Mouse (Mus musculus): ENCODE measurements around the gene Hspa4. TPM values are rescaled to one million over a fixed set of nuclear protein-coding genes. Genes with fewer than 3 reads are reported as not detected.
"Not testable (repeated sequence)": the region's sequence is repeated elsewhere in the genome, so short reads cannot be mapped to it uniquely, and the experiment has no call there.

The Hspa4 gene
- polyA plus RNA-seq, 1 experiment from 2014 or later: 109 TPM

GRCm38 (mm10) chr11:53299551-53300329, 517 bp downstream of the Hspa4 start:
- under 1% methylated on average over 80 of the region's 80 CpGs for WGBS
- peak; percentile 80 for DNase-seq (ENCODE audit: low spot score)
- H3K27me3 ChIP-seq (ENCODE audit: insufficient read depth, poor library complexity, severe bottlenecking): no peaks in the 10 kb centered on the region
- peak overlapping the region; percentile 98 for H3K27ac ChIP-seq
- peaks cover 23% of the 10 kb centered on the region for H3K4me1 ChIP-seq
- H3K4me3 ChIP-seq: peak overlapping the region; percentile 98
- no peaks in the 10 kb centered on the region for H3K9me3 ChIP-seq
- peaks cover 18% of the 10 kb centered on the region; the same call in 1 of the 2 replicates for H3K36me3 ChIP-seq

DNA sequence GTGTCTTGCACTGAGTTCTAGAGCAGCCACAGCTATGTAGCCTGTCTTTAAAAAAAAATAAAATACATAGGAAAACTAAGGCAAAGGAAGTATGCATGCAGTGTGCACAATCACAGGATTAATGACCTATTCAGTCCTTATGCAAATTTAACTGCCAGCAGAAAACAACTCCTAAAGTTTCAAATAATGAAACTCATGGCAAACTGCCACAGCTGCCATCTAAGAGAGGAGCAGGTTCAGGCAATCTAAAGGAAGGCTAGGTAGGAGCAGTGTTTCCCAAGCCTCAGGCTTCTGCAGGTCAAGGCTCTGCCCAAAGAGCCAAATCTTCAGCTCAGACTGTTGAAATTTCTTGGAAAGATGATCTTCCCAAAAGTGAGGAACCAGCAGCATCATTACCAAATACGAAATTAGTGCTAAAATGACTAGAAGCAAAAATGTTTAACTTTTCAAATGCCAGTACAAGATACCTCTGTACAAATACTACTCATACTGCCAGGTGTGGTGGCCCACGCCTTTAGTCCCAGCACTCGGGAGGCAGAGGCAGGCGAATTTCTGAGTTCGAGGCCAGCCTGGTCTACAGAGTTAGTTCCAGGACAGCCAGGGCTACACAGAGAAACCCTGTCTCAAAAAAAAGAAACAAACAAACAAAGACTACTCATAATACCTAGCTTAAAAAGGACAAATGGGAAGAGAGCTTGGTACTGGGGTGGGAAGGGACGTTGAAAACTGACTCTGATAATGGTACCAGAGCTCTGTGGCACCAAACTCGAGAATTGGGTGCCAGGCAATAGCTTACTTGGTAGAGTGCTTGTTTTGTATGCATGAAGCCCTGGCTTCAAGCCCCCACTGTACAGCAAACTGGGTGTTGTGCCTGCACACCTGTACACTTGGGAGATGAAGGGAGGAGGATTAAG, 2.1 kb downstream of the Hspa4 start:
- H3K9me3 ChIP-seq: no peaks in the 10 kb centered on the region
- peaks cover 27% of the 10 kb centered on the region; the same call in 1 of the 2 replicates for H3K36me3 ChIP-seq
- H3K4me1 ChIP-seq: peaks cover 23% of the 10 kb centered on the region
- DNase-seq (ENCODE audit: low spot score): no peak
- H3K27ac ChIP-seq: no peak overlapping the region
- peak overlapping the region; percentile 98 for H3K4me3 ChIP-seq
- WGBS: 83% methylated on average over 7 of the region's 7 CpGs
- H3K27me3 ChIP-seq (ENCODE audit: insufficient read depth, poor library complexity, severe bottlenecking): no peaks in the 10 kb centered on the region

- H3K4me1 ChIP-seq: peaks cover 23% of the 10 kb centered on the region
These were observed 3.4 kb downstream of the Hspa4 start for GRCm38 (mm10) chr11:53296880-53297279.

DNA sequence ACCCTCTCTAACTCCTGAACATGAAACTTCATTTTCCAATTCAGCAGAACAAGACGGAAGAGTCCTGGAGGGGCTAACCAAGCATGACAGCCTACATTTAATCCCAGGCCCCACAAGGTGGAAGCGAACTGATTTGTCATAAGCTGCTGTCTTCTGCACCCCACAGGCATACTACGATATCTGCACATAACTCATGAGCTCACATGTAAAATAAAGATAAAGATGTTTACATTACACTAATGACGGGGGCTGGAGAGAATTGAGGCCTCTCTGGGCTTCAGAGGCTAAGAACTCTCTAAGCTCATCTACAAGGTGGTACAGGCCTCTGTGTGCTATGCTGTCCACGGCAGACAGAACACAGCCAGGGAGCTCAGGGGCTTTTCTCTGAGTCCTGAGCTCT, 5.8 kb downstream of the Hspa4 start:
- H3K4me1 ChIP-seq: peaks cover 15% of the 10 kb centered on the region
- no peak overlapping the region for H3K4me3 ChIP-seq
- no peak overlapping the region for H3K27ac ChIP-seq
- no peak for DNase-seq (ENCODE audit: low spot score)
- no peaks in the 10 kb centered on the region for H3K27me3 ChIP-seq (ENCODE audit: insufficient read depth, poor library complexity, severe bottlenecking)
- WGBS: 88% methylated on average over 5 of the region's 5 CpGs
- H3K36me3 ChIP-seq: peaks cover 55% of the 10 kb centered on the region
- H3K9me3 ChIP-seq: no peaks in the 10 kb centered on the region

More at GRCm38 (mm10) chr11:53296880-53297279, 3.4 kb downstream of the Hspa4 start:
- no peak for DNase-seq (ENCODE audit: low spot score)
- no peaks in the 10 kb centered on the region for H3K27me3 ChIP-seq (ENCODE audit: insufficient read depth, poor library complexity, severe bottlenecking)
- H3K4me3 ChIP-seq: no peak overlapping the region
- H3K9me3 ChIP-seq: no peaks in the 10 kb centered on the region
- H3K27ac ChIP-seq: no peak overlapping the region
- whole genome bisulfite sequencing: 74% methylated on average over 4 of the region's 4 CpGs
- peaks cover 38% of the 10 kb centered on the region for H3K36me3 ChIP-seq

- 92% methylated on average over 11 of the region's 11 CpGs for WGBS
- no peaks in the 10 kb centered on the region for H3K27me3 ChIP-seq (ENCODE audit: insufficient read depth, poor library complexity, severe bottlenecking)
- H3K27ac ChIP-seq: no peak overlapping the region
- no peaks in the 10 kb centered on the region for H3K9me3 ChIP-seq
- no peaks in the 10 kb centered on the region for H3K4me1 ChIP-seq
- H3K36me3 ChIP-seq: peaks cover 76% of the 10 kb centered on the region
- no peak overlapping the region for H3K4me3 ChIP-seq
- DNase-seq (ENCODE audit: low spot score): no peak
These were observed 9.4 kb downstream of the Hspa4 start for GRCm38 (mm10) chr11:53290871-53291270.

DNA sequence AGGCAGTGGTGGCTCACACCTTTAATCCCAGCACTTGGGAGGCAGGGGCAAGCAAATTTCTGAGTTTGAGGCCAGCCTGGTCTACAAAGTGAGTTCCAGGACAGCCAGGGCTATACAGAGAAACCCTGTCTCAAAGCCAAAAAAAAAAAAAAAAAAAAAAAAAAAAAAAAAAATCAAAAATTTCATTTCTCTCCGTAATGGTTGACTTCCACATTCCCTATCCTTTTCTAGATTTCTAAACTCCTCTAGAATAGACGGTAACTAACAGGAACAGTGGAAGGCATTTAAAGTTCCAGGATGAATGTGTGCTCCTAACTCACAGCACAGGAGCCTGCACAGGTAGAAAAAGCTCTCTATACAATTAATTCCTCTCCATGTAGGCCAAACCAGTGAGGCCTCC, 10.1 kb downstream of the Hspa4 start:
- WGBS: 95% methylated on average over 2 of the region's 2 CpGs
- H3K36me3 ChIP-seq: peaks cover 81% of the 10 kb centered on the region
- DNase-seq (ENCODE audit: low spot score): peak; percentile 64

GRCm38 (mm10) chr11:53285885-53286284, 14.4 kb downstream of the Hspa4 start:
- H3K4me3 ChIP-seq: no peak overlapping the region
- H3K9me3 ChIP-seq: no peaks in the 10 kb centered on the region
- H3K36me3 ChIP-seq: peaks cover 92% of the 10 kb centered on the region
- no peak for DNase-seq (ENCODE audit: low spot score)
- no peak overlapping the region for H3K27ac ChIP-seq
- 76% methylated on average over 6 of the region's 6 CpGs for WGBS
- H3K4me1 ChIP-seq: no peaks in the 10 kb centered on the region
- no peaks in the 10 kb centered on the region for H3K27me3 ChIP-seq (ENCODE audit: insufficient read depth, poor library complexity, severe bottlenecking)

More for the DNA sequence above, 10.1 kb downstream of the Hspa4 start:
- not testable (repeated sequence) for H3K4me1 ChIP-seq; H3K4me3 ChIP-seq; H3K9me3 ChIP-seq; H3K27me3 ChIP-seq (ENCODE audit: insufficient read depth, poor library complexity, severe bottlenecking); H3K27ac ChIP-seq

- peaks cover 80% of the 10 kb centered on the region for H3K36me3 ChIP-seq
- 79% methylated on average over 4 of the region's 4 CpGs for WGBS
These were observed 21.8 kb downstream of the Hspa4 start for GRCm38 (mm10) chr11:53278411-53278810.

GRCm38 (mm10) chr11:53275358-53275757, 24.9 kb downstream of the Hspa4 start:
- H3K9me3 ChIP-seq: no peaks in the 10 kb centered on the region
- no peak for DNase-seq (ENCODE audit: low spot score)
- no peak overlapping the region for H3K27ac ChIP-seq
- no peak overlapping the region for H3K4me3 ChIP-seq
- H3K27me3 ChIP-seq (ENCODE audit: insufficient read depth, poor library complexity, severe bottlenecking): no peaks in the 10 kb centered on the region
- 96% methylated on average over 3 of the region's 3 CpGs for WGBS
- H3K36me3 ChIP-seq: peaks cover 82% of the 10 kb centered on the region
- peaks cover 12% of the 10 kb centered on the region; the same call in 1 of the 2 replicates for H3K4me1 ChIP-seq

More at GRCm38 (mm10) chr11:53278411-53278810, 21.8 kb downstream of the Hspa4 start:
- H3K9me3 ChIP-seq: no peaks in the 10 kb centered on the region
- no peak for DNase-seq (ENCODE audit: low spot score)
- H3K4me1 ChIP-seq: peaks cover 9% of the 10 kb centered on the region; the same call in 1 of the 2 replicates
- no peak overlapping the region for H3K27ac ChIP-seq
- no peak overlapping the region for H3K4me3 ChIP-seq
- H3K27me3 ChIP-seq (ENCODE audit: insufficient read depth, poor library complexity, severe bottlenecking): no peaks in the 10 kb centered on the region

DNA sequence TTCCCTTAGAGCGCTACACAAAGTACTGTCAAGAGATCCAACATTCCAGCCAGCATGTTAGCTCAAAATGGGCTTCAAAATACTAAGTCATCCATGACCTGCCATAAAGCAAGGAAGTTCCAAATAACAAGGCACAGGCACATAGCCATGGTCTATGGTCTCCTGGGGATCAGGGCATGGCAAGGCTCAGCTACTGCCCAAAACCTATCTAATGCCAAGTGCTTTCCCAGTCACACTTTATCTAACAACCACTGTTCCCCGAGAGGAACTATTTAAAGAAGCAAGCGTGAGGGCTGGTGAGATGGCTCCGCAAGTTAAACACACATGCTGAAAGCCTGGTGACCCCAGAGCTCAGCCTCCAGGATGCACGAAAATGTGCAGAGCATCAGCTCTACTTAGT, 26.9 kb downstream of the Hspa4 start:
- 58% methylated on average over 5 of the region's 5 CpGs for WGBS
- no peaks in the 10 kb centered on the region for H3K9me3 ChIP-seq
- H3K4me1 ChIP-seq: peaks cover 12% of the 10 kb centered on the region; the same call in 1 of the 2 replicates
- no peak overlapping the region for H3K27ac ChIP-seq
- no peak for DNase-seq (ENCODE audit: low spot score)
- H3K27me3 ChIP-seq (ENCODE audit: insufficient read depth, poor library complexity, severe bottlenecking): no peaks in the 10 kb centered on the region
- H3K36me3 ChIP-seq: peaks cover 84% of the 10 kb centered on the region
- no peak overlapping the region for H3K4me3 ChIP-seq

DNA sequence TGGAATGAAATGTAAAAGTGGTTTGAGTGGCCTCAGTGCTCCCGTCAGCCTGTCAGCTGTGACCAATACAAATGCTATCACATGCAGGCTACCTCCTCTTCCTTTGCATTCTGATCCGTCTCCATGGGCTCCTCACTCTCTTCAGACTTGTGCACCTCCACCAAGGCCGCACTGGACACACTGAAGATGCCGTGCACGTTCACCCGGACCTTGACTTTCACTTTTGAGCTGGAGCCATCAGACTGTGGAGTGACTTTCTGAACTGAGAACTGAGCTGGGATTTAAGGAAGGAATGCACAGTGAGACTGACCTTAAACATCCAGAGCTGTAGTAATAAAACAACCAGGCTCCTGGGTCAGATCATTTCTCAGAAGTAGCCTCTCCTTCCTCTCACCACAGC, 30.7 kb downstream of the Hspa4 start:
- WGBS: 92% methylated on average over 6 of the region's 6 CpGs
- no peak overlapping the region for H3K27ac ChIP-seq
- no peaks in the 10 kb centered on the region for H3K9me3 ChIP-seq
- peaks cover 98% of the 10 kb centered on the region for H3K36me3 ChIP-seq
- H3K4me1 ChIP-seq: 0 out of 2 replicates have a peak, but pooled peaks cover 8% of the 10 kb centered on the region
- no peaks in the 10 kb centered on the region for H3K27me3 ChIP-seq (ENCODE audit: insufficient read depth, poor library complexity, severe bottlenecking)
- DNase-seq (ENCODE audit: low spot score): no peak
- H3K4me3 ChIP-seq: no peak overlapping the region

- Histone ChIP-seq H3K4me3 (no peak overlapping the region), H3K27ac (no peak overlapping the region), H3K27me3 (ENCODE audit: insufficient read depth, poor library complexity, severe bottlenecking) (no peaks in the 10 kb centered on the region), H3K9me3 (no peaks in the 10 kb centered on the region), H3K36me3 (peaks cover 59% of the 10 kb centered on the region), H3K4me1 (peaks cover 7% of the 10 kb centered on the region; the same call in 1 of the 2 replicates)
- WGBS: 84% methylated on average over 5 of the region's 5 CpGs
- DNase-seq (ENCODE audit: low spot score): no peak
These were observed 39.7 kb downstream of the Hspa4 start for GRCm38 (mm10) chr11:53260556-53260955.

- Histone ChIP-seq H3K36me3 (peaks cover 54% of the 10 kb centered on the region), H3K4me1 (peaks cover 7% of the 10 kb centered on the region; the same call in 1 of the 2 replicates), H3K27ac (no peak overlapping the region), H3K9me3 (no peaks in the 10 kb centered on the region), H3K27me3 (ENCODE audit: insufficient read depth, poor library complexity, severe bottlenecking) (no peaks in the 10 kb centered on the region), H3K4me3 (no peak overlapping the region)
- DNase-seq (ENCODE audit: low spot score): no peak
- 71% methylated on average over 1 of the region's 1 CpGs for WGBS
These were observed 40.2 kb downstream of the Hspa4 start for GRCm38 (mm10) chr11:53260056-53260455.
